Mouse (Mus musculus): ENCODE data around the gene Efcab6.

DNA sequence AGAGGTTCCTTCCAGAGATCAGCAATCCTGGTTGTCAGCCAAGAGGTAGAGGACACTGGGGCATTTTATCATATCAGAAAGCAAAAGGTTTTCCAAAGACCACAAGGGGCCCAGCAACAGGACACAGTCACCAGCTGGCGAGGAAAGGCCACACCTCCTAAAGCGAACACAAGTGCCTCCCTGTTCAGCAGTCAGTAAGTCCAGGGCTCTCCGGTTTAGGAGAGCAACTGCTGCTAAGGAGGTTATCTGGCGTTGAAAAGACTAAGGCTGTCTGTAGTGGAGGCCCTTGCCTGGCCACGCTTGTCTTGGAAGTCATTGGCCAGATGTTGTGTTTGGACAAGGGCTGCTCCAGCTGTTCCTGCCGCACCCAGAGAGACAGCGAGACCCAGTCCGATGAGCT lies 100.1 kb downstream of the Efcab6 start:
- TF ChIP-seq CTCF (IDR thresholded peaks at IDR 0.05; ENCODE audit: extremely low read depth, insufficient read depth, low read length) (no peak), POLR2A (IDR thresholded peaks at IDR 0.05; ENCODE audit: extremely low read depth, insufficient read depth, low read length) (no peak)
